ENCODE assay signal across 8 mouse cellular contexts in genomic region chr1:133889949-133890598, GRCm38 (mm10). TPM values are rescaled to one million over a fixed set of nuclear protein-coding genes. Genes with fewer than 3 reads are reported as not detected.
DNase-seq lines count a peak whose midpoint lies in the region; ATAC-seq lines count a peak whose summit lies in the region.

No protein-coding gene starts in this region.

- H3K27me3 ChIP-seq in heart, embryonic 14.5 days (ENCODE audit: control insufficient read depth, insufficient read depth, low read length): no peaks in the 10 kb centered on the region
- no peaks in the 10 kb centered on the region for H3K27me3 ChIP-seq in liver, embryonic 11.5 days (replicated peaks; ENCODE audit: control insufficient read depth, insufficient read depth, low read length)

- no peaks in the 10 kb centered on the region for H3K9me3 ChIP-seq in heart, embryonic 14.5 days (ENCODE audit: control insufficient read depth, low read length)
- H3K9me3 ChIP-seq in liver, embryonic 11.5 days (ENCODE audit: control insufficient read depth, low read length): no peaks in the 10 kb centered on the region

- peak overlapping the region; percentile 36 for H3K9ac ChIP-seq in heart, embryonic 14.5 days (ENCODE audit: low read length)
- H3K9ac ChIP-seq in liver, embryonic 11.5 days (ENCODE audit: low read depth, low read length): peak overlapping the region; percentile 57

- peak overlapping the region; percentile 53 for H3K4me2 ChIP-seq in heart, embryonic 14.5 days (ENCODE audit: low read length)
- peak overlapping the region; percentile 66 for H3K4me2 ChIP-seq in liver, embryonic 11.5 days

- no peaks in the 10 kb centered on the region for H3K36me3 ChIP-seq in heart, embryonic 14.5 days (ENCODE audit: control insufficient read depth, insufficient read depth, low read length)
- H3K36me3 ChIP-seq in liver, embryonic 11.5 days (ENCODE audit: control insufficient read depth, insufficient read depth, low read length): no peaks in the 10 kb centered on the region

- 14% methylated on average over 20 of the region's 20 CpGs for WGBS in heart, embryonic 14.5 days
- 21% methylated on average over 20 of the region's 20 CpGs for WGBS in liver, embryonic 11.5 days

- intact Hi-C loops in gastrocnemius, postnatal 14 days (cut with DNase I; ENCODE audit: low total_unique reads): loop anchor here (10.0 kb wide), 1 partner anchor 55 kb away; no protein-coding TSS in a partner anchor

- peak overlapping the region; percentile 5 to 20; a peak in 3 of 4 replicates for H3K4me3 ChIP-seq in heart, embryonic 14.5 days (ENCODE audit: control insufficient read depth in 1 of 2, insufficient read depth in 1 of 2, low read depth in 1 of 2, low read length in 2 of 2)
- peak overlapping the region; percentile 28; the same call in 1 of the 2 replicates for H3K4me3 ChIP-seq in liver, embryonic 11.5 days (ENCODE audit: low read depth, low read length)

- peak overlapping the region; percentile 50 to 55; a peak in 3 of 4 replicates for H3K27ac ChIP-seq in heart, embryonic 14.5 days (replicated peaks in 1 of 2; ENCODE audit: control insufficient read depth in 1 of 2, insufficient read depth in 1 of 2, low read depth in 2 of 2, low read length in 2 of 2)
- H3K27ac ChIP-seq in liver, embryonic 11.5 days (ENCODE audit: low read depth, low read length): peak overlapping the region; percentile 68

- ATAC-seq in heart, embryonic 14.5 days (ENCODE audit: insufficient number of reproducible peaks, insufficient read depth, low FRiP score, low read depth): no peak; the same call in 1 of the 2 replicates
- 0 out of 2 replicates have a peak, but pooled peaks have one; percentile 36 for ATAC-seq in liver, embryonic 11.5 days (replicated peaks; ENCODE audit: low FRiP score)

- H3K4me1 ChIP-seq in heart, embryonic 14.5 days (ENCODE audit: control insufficient read depth in 2 of 2, insufficient read depth in 2 of 2, low read length in 2 of 2): peaks cover 45 to 53% of the 10 kb centered on the region in 2 experiments
- peaks cover 80% of the 10 kb centered on the region for H3K4me1 ChIP-seq in liver, embryonic 11.5 days (replicated peaks; ENCODE audit: control insufficient read depth, insufficient read depth, low read length)

- DNase-seq in thymus, postnatal 4 days: peak; percentile 49
- no peak for DNase-seq in thymus, postnatal 10 days (ENCODE audit: low spot score in 2 of 2)
- peak; percentile 59 for DNase-seq in liver, embryonic 11.5 days (ENCODE audit: low spot score)
- peak; percentile 60 for DNase-seq in testis, postnatal 10 days (ENCODE audit: low spot score)
- DNase-seq in gastrocnemius, postnatal 14 days: no peak
- no peak for DNase-seq in cerebellum, adult 18-20 months
- no peak for DNase-seq in adrenal gland, adult 18-20 months (ENCODE audit: low spot score in 2 of 2)

RNA-seq across cellular contexts. Expression of gene Optc, which starts 17.7 kb away (rescaled TPM):
- 0.40 and 0.47 TPM in 2 replicates for polyA plus RNA-seq in heart, embryonic 14.5 days (2014; fragmentation: Nextera tagmentation; extraction: Ambion mirVana)
- 0.40 TPM in 1 of 2 replicates, not detected in the other for polyA plus RNA-seq in liver, embryonic 11.5 days (2014; fragmentation: Nextera tagmentation; extraction: Ambion mirVana)
- total RNA-seq in gastrocnemius, postnatal 14 days (2021): under 1 TPM; 0.18 TPM
- 1 to 10 TPM; 1.0 to 1.4 TPM for total RNA-seq in adrenal gland, adult 18-20 months (2021)

RNA-seq across cellular contexts. Expression of gene Prelp, which starts 31.1 kb away (rescaled TPM):
- 2.1 and 2.7 TPM in 2 replicates for polyA plus RNA-seq in heart, embryonic 14.5 days (2014; fragmentation: Nextera tagmentation; extraction: Ambion mirVana)
- 0.11 and 0.23 TPM in 2 replicates for polyA plus RNA-seq in liver, embryonic 11.5 days (2014; fragmentation: Nextera tagmentation; extraction: Ambion mirVana)
- total RNA-seq in gastrocnemius, postnatal 14 days (2021): 10 to 100 TPM; 15.6 to 18.4 TPM
- total RNA-seq in adrenal gland, adult 18-20 months (2021): 10 to 100 TPM; 43.0 to 91.5 TPM

Comparison
In these comparisons a context has a peak if more than half of its experiments do, and no peak if none do; other contexts are left out.
1. DNase-seq: peak in thymus, postnatal 4 days (single experiment), liver, embryonic 11.5 days (single experiment) and testis, postnatal 10 days (single experiment); none in thymus, postnatal 10 days (0 of 2), gastrocnemius, postnatal 14 days (single experiment), cerebellum, adult 18-20 months (0 of 2) and adrenal gland, adult 18-20 months (0 of 2).